Mouse (Mus musculus) thymus, adult 2 months (tissue): ENCODE data around the gene Hsd17b13. TPM values are rescaled to one million over a fixed set of nuclear protein-coding genes. Genes with fewer than 3 reads are reported as not detected.

Experiments used
- DNase-seq: peaks from one replicate; pipeline ENCODE4 v3.0.0; 2021
- H3K27ac ChIP-seq: fragments of 200-500 bp; 2 replicates; pipeline ENCODE4 v1.5.1; 2012; ENCODE audit warnings: low read length, control low read depth; ENCODE audit not compliant: control insufficient read depth, insufficient read depth
- H3K27me3 ChIP-seq: fragments of 200-500 bp; 2 replicates; pipeline ENCODE4 v1.6.1; 2012; ENCODE audit warnings: mild to moderate bottlenecking, low read length, moderate library complexity, mixed read lengths; ENCODE audit not compliant: control insufficient read depth, insufficient read depth
- H3K36me3 ChIP-seq: fragments of 200-500 bp; 2 replicates; pipeline ENCODE4 v1.6.1; 2012; ENCODE audit warnings: mild to moderate bottlenecking, low read length, moderate library complexity; ENCODE audit not compliant: control insufficient read depth, insufficient read depth
- H3K4me1 ChIP-seq: fragments of 200-500 bp; replicated peaks from 2 replicates; pipeline ENCODE4 v1.6.1; 2012; ENCODE audit warnings: low read length; ENCODE audit not compliant: control insufficient read depth, insufficient read depth
- H3K4me3 ChIP-seq: fragments of 200-500 bp; 2 replicates; pipeline ENCODE4 v1.5.1; 2012; ENCODE audit warnings: mild to moderate bottlenecking, low read length, control low read depth, moderate library complexity; ENCODE audit not compliant: control insufficient read depth, insufficient read depth
- CTCF ChIP-seq: fragments of 200-500 bp; IDR thresholded peaks from 2 replicates; pipeline ENCODE4 v1.5.1; 2012; ENCODE audit warnings: mild to moderate bottlenecking, control low read depth, low read length, moderate library complexity, borderline replicate concordance; ENCODE audit not compliant: control insufficient read depth, poor library complexity, insufficient read depth; ENCODE audit errors: extremely low read depth
- POLR2A ChIP-seq: fragments of 200-500 bp; IDR thresholded peaks from 2 replicates; pipeline ENCODE4 v1.6.1; 2012; ENCODE audit warnings: mild to moderate bottlenecking, low read length, control low read depth, moderate library complexity; ENCODE audit not compliant: control insufficient read depth, poor library complexity, insufficient read depth; ENCODE audit errors: extremely low read depth
- WGBS: fragments of 180-500 bp; shearing (Covaris S2); methylation state at CpG from one replicate; pipeline ENCODE4 v1.1.7; 2018; 5-methylcytosine and 5-hydroxymethylcytosine counted together
- polyA plus RNA-seq: library from polyadenylated mRNA; depleted of rRNA; stranded (reverse); fragments of >200 nt; gene quantifications from 2 replicates; pipeline ENCODE4 v1.2.3, GENCODE M21; 2012

The Hsd17b13 gene
- polyA plus RNA-seq, 1 experiment, result not detected

GRCm38 (mm10) chr5:104003256-104003931 lies 26.2 kb upstream of the Hsd17b13 start:
- TF ChIP-seq CTCF, result no peak
- no peak for TF ChIP-seq POLR2A
- WGBS, result 94% methylated on average over 15 of the region's 15 CpGs
- DNase-seq, result no peak
- H3K4me1 ChIP-seq, result peaks cover 9% of the 10 kb centered on the region
- H3K4me3 ChIP-seq, result no peak overlapping the region
- peaks cover 8% of the 10 kb centered on the region for H3K36me3 ChIP-seq
- no peaks in the 10 kb centered on the region for H3K27me3 ChIP-seq
- no peak overlapping the region; the same call in 1 of the 2 replicates for H3K27ac ChIP-seq

GRCm38 (mm10) chr5:104002549-104003255 lies 25.5 kb upstream of the Hsd17b13 start:
- 93% methylated on average over 18 of the region's 18 CpGs for WGBS
- no peak for DNase-seq
- no peaks in the 10 kb centered on the region for H3K27me3 ChIP-seq
- peaks cover 8% of the 10 kb centered on the region for H3K4me1 ChIP-seq
- H3K36me3 ChIP-seq, result peaks cover 8% of the 10 kb centered on the region
- no peak overlapping the region for H3K4me3 ChIP-seq
- TF ChIP-seq POLR2A (no peak), CTCF (no peak)
- no peak overlapping the region for H3K27ac ChIP-seq

DNA sequence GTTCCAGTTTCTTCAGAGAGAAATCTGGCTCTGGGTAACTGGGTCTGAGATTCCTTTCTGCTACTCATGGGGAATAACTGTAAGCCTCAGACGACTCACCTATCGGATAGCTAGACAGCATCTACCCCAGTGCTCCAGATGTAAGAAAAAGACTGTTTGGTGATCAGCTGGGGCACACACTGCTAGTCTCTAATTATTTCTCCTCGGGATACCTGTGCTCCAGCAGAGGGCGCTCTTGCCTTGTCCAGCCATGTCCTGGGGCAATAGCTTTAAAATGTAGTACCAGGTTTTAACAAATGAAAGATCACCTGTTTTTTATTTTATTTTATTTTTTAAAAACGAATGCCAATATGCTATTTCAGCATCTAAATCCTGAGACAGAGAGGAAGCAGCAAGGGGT lies 22.5 kb upstream of the Hsd17b13 start:
- Histone ChIP-seq H3K36me3 (peaks cover 8% of the 10 kb centered on the region; the same call in 1 of the 2 replicates), H3K27me3 (no peaks in the 10 kb centered on the region), H3K27ac (no peak overlapping the region), H3K4me3 (no peak overlapping the region), H3K4me1 (no peaks in the 10 kb centered on the region)
- peak; percentile 80 for DNase-seq
- 13% methylated on average over 5 of the region's 5 CpGs for WGBS
- TF ChIP-seq POLR2A, result no peak
- TF ChIP-seq CTCF, result no peak

GRCm38 (mm10) chr5:103998739-103999138 lies 21.5 kb upstream of the Hsd17b13 start:
- no peak overlapping the region for H3K27ac ChIP-seq
- H3K4me3 ChIP-seq, result no peak overlapping the region
- no peaks in the 10 kb centered on the region for H3K27me3 ChIP-seq
- DNase-seq, result no peak
- WGBS, result 68% methylated on average over 5 of the region's 5 CpGs
- H3K36me3 ChIP-seq, result peaks cover 5% of the 10 kb centered on the region; the same call in 1 of the 2 replicates
- H3K4me1 ChIP-seq, result no peaks in the 10 kb centered on the region
- TF ChIP-seq CTCF, result no peak
- no peak for TF ChIP-seq POLR2A

- TF ChIP-seq POLR2A (no peak), CTCF (no peak)
- H3K27me3 ChIP-seq, result no peaks in the 10 kb centered on the region
- no peak for DNase-seq
- H3K36me3 ChIP-seq, result no peaks in the 10 kb centered on the region
- no peak overlapping the region for H3K27ac ChIP-seq
- H3K4me1 ChIP-seq, result no peaks in the 10 kb centered on the region
- WGBS, result 77% methylated on average over 3 of the region's 3 CpGs
- no peak overlapping the region for H3K4me3 ChIP-seq
Measured at GRCm38 (mm10) chr5:103995181-103995580, 18.0 kb upstream of the Hsd17b13 start.

DNA sequence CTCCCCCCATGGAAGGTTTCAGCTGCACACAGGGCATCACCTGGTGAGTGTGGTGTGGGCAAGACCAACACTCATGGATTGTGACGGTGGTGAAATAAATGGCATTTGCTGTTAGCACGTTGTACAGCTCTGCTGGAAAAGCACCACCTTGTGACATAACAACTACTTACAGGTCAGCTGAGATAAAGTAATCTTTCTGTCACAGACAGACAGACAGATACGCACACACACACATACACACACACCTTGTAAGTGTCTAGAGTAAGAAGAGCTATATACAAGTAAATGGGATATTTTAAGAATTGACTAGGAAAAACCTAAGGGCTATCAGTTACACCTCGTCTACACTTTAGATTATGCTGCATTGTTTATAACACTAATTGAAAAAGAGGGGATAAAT lies 17.5 kb upstream of the Hsd17b13 start:
- no peaks in the 10 kb centered on the region for H3K4me1 ChIP-seq
- no peaks in the 10 kb centered on the region for H3K27me3 ChIP-seq
- no peaks in the 10 kb centered on the region for H3K36me3 ChIP-seq
- TF ChIP-seq POLR2A, result no peak
- TF ChIP-seq CTCF, result no peak
- no peak overlapping the region for H3K27ac ChIP-seq
- no peak overlapping the region for H3K4me3 ChIP-seq
- 96% methylated on average over 4 of the region's 4 CpGs for WGBS
- DNase-seq, result no peak
